Mouse (Mus musculus) megakaryocyte, embryonic 14.5 days (primary cell): ENCODE results near the gene Itpr1.

ENCODE experiments used
- FLI1 ChIP-seq: IDR thresholded peaks from 2 replicates; pipeline ENCODE4 v1.6.1; 2012; ENCODE audit warnings: low read length, inconsistent platforms, mixed read lengths
- GATA1 ChIP-seq: IDR thresholded peaks from 3 replicates; pipeline ENCODE4 v1.6.1; 2012; ENCODE audit warnings: mixed read lengths, low read length, inconsistent platforms, borderline replicate concordance

DNA sequence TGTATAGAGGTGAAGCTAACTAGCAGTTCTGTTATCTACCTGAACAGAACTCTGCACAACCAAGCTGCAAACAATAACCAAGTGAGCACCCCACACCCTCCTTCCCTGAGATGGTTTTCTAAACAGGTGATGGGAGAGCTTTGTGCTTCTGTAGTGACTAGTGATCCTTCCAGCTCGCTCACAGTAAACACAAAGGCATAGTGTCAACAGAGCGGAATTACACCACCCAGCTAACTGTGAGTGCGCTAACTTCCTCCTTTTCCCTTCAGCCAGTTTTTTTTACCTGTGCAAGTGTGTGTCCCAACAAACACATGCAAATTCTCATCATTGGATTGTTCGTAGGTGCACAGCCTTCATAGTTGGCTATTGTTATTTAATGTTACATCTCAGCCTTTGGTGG is 219.9 kb downstream of the Itpr1 start:
- TF ChIP-seq GATA1 (no peak), FLI1 (no peak)
